Mouse (Mus musculus) C2C12 (cell line): ENCODE data around the gene Sh2d3c.

Source experiments
- CTCF ChIP-seq: IDR thresholded peaks from one replicate; pipeline ENCODE4 v1.5.1; 2011; ENCODE audit not compliant: control insufficient read depth, insufficient read depth, insufficient read length
- MAX ChIP-seq: IDR thresholded peaks from one replicate; pipeline ENCODE4 v1.6.1; 2011; ENCODE audit warnings: mild to moderate bottlenecking, control low read depth

DNA sequence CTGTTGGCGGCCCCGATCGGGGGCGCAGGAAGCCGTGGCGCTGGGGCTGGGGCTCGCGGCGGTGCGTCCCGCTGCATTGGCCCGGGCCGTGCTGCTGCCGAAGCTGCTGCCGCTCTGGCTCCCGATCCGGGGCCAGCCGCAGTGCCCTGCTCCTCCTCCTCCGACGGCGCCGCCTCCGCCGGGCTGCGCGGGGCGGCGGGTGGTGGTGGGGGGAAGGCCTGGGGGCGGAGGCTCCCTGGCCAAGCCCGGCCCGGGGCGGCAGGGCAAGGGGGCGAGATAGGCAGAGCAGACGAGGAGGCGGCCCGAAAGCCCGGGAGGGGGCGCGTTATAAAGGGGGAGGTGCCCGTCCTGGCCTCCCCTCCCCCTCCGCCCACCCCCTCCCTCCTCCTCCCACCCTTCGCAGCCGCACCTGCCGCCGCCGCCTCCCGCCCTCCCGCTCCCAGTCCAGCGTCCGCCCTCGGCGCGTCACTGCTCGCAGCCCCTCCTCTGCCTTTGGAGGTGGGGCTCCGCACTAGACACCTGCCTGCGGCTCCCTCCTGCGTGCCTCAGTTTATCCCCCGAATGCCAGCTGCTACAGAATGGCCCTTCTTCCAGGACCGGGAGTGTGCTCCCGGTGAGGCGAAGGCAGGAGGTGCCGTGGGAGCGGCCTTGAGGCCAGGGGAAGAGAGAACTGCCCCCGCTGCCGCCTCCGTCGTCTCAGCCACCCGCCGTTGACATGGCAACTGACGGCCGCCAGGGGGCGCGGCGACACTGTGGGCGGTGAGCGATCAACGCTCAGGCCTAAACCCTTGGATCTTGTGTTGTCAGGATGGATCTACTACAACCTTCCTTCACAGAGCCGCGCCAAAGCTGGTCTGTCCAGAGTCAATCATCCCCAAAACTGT, 7.7 kb upstream of the Sh2d3c start, which contains the start of gene Cdk9:
- TF ChIP-seq CTCF, result peak; percentile 99
- TF ChIP-seq MAX, result no peak
